Mouse (Mus musculus): ENCODE measurements around the gene 1110051M20Rik. TPM values are rescaled to one million over a fixed set of nuclear protein-coding genes. Genes with fewer than 3 reads are reported as not detected.
A peak's percentile ranks its signal among the peaks of the same experiment; 100 is the strongest.
"Not testable (repeated sequence)": the region's sequence is repeated elsewhere in the genome, so short reads cannot be mapped to it uniquely, and the experiment has no call there.

The 1110051M20Rik gene
- 100 to 1,000 TPM in 1 of 2 experiments, 10 to 100 TPM in 1; 90.8 to 106 TPM for total RNA-seq (2021)
- long read RNA-seq, experiment 1, transcript 1110051M20Rik-203 (9 exons, 1,977 nt), result major isoform, 85 of 112 reads
- long read RNA-seq, experiment 1, partial matches to known transcripts, result 13 of 112 reads
- long read RNA-seq, experiment 1, other reads (novel, unspliced or antisense), result 12 of 112 reads
- long read RNA-seq, experiment 2, transcript 1110051M20Rik-203 (9 exons, 1,977 nt), result major isoform, 108 of 148 reads
- long read RNA-seq, experiment 2, partial matches to known transcripts, result 22 of 148 reads
- long read RNA-seq, experiment 2, other reads (novel, unspliced or antisense), result 11 of 148 reads

- DNase-seq (ENCODE audit: low spot score in 2 of 2), result peak; percentile 89 to 91
Observed at GRCm38 (mm10) chr2:91444286-91444892, at the start of gene 1110051M20Rik. Gene 1110051M20Rik (minus strand): TSS chr2:91444704.

GRCm38 (mm10) chr2:91493981-91494380, 49.5 kb upstream of the 1110051M20Rik start:
- no peak for DNase-seq (ENCODE audit: low spot score in 2 of 2)

GRCm38 (mm10) chr2:91492071-91492635, 47.6 kb upstream of the 1110051M20Rik start:
- DNase-seq (ENCODE audit: low spot score in 2 of 2), result no peak

- DNase-seq (ENCODE audit: low spot score in 2 of 2), result not testable (repeated sequence)
Observed at GRCm38 (mm10) chr2:91487295-91487694, 42.8 kb upstream of the 1110051M20Rik start.

GRCm38 (mm10) chr2:91485256-91485655, 40.8 kb upstream of the 1110051M20Rik start:
- DNase-seq (ENCODE audit: low spot score in 2 of 2), result no peak

GRCm38 (mm10) chr2:91484698-91485097, 40.2 kb upstream of the 1110051M20Rik start:
- DNase-seq (ENCODE audit: low spot score in 2 of 2), result no peak

- DNase-seq (ENCODE audit: low spot score in 2 of 2), result peak; percentile 30 to 87
Observed at GRCm38 (mm10) chr2:91480805-91481514, 36.5 kb upstream of the 1110051M20Rik start.

GRCm38 (mm10) chr2:91480399-91480801, 35.9 kb upstream of the 1110051M20Rik start:
- DNase-seq (ENCODE audit: low spot score in 2 of 2), result peak; percentile 26 to 48

GRCm38 (mm10) chr2:91476841-91477240, 32.3 kb upstream of the 1110051M20Rik start:
- no peak for DNase-seq (ENCODE audit: low spot score in 2 of 2)

- peak; percentile 45 to 67 for DNase-seq (ENCODE audit: low spot score in 2 of 2)
Observed at GRCm38 (mm10) chr2:91476251-91476661, 31.8 kb upstream of the 1110051M20Rik start.

GRCm38 (mm10) chr2:91475791-91476190, 31.3 kb upstream of the 1110051M20Rik start:
- DNase-seq (ENCODE audit: low spot score in 2 of 2), result no peak

- DNase-seq (ENCODE audit: low spot score in 2 of 2), result no peak
Observed at GRCm38 (mm10) chr2:91474358-91474757, 29.9 kb upstream of the 1110051M20Rik start.

GRCm38 (mm10) chr2:91470055-91470647, 25.6 kb upstream of the 1110051M20Rik start:
- peak; percentile 28 to 67 for DNase-seq (ENCODE audit: low spot score in 2 of 2)

- no peak for DNase-seq (ENCODE audit: low spot score in 2 of 2)
Observed at GRCm38 (mm10) chr2:91467613-91468012, 23.1 kb upstream of the 1110051M20Rik start.

- no peak for DNase-seq (ENCODE audit: low spot score in 2 of 2)
Observed at GRCm38 (mm10) chr2:91465934-91466333, 21.4 kb upstream of the 1110051M20Rik start.

GRCm38 (mm10) chr2:91462681-91463080, 18.2 kb upstream of the 1110051M20Rik start:
- no peak for DNase-seq (ENCODE audit: low spot score in 2 of 2)

GRCm38 (mm10) chr2:91462196-91462595, 17.7 kb upstream of the 1110051M20Rik start:
- DNase-seq (ENCODE audit: low spot score in 2 of 2), result no peak

GRCm38 (mm10) chr2:91461341-91461740, 16.8 kb upstream of the 1110051M20Rik start:
- DNase-seq (ENCODE audit: low spot score in 2 of 2), result no peak

- DNase-seq (ENCODE audit: low spot score in 2 of 2), result no peak
Observed at GRCm38 (mm10) chr2:91460771-91461170, 16.3 kb upstream of the 1110051M20Rik start.

GRCm38 (mm10) chr2:91460076-91460475, 15.6 kb upstream of the 1110051M20Rik start:
- DNase-seq (ENCODE audit: low spot score in 2 of 2), result no peak
